Mouse (Mus musculus): ENCODE measurements around the gene Fgfr4. TPM values are rescaled to one million over a fixed set of nuclear protein-coding genes. Genes with fewer than 3 reads are reported as not detected.

Fgfr4 gene
- polyA plus RNA-seq, 1 experiment from 2014 or later = 2.9 TPM

DNA sequence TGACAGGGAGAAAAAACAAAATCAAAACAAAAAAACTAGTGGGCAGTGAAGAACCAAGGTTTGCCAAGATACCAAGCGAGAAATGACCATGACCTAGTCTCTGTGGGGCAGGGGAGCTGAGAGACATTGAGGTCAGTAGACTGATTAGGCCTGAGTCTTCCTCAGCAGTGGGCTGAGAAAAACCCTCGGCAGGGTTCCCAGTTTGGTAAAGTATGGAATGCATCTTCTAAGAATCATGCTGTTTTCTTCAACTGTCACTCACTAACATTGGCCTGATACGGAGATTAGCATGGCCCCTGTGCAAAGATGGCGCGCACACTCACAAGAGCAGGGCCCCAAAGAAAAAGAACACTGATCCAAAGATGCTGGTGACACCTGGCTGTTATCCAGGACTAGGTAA lies 1.5 kb downstream of the Fgfr4 start:
- Histone ChIP-seq H3K9me3 (replicated peaks) (no peaks in the 10 kb centered on the region), H3K27me3 (peaks cover 44% of the 10 kb centered on the region), H3K4me3 (no peak overlapping the region), H3K4me2 (replicated peaks) (no peak overlapping the region), H3K36me3 (no peaks in the 10 kb centered on the region), H3K27ac (no peak overlapping the region), H3K4me1 (peaks cover 7% of the 10 kb centered on the region), H3K9ac (no peak overlapping the region)
- WGBS = 76% methylated on average over 5 of the region's 5 CpGs
- no peak for ATAC-seq (ENCODE audit: low FRiP score)

DNA sequence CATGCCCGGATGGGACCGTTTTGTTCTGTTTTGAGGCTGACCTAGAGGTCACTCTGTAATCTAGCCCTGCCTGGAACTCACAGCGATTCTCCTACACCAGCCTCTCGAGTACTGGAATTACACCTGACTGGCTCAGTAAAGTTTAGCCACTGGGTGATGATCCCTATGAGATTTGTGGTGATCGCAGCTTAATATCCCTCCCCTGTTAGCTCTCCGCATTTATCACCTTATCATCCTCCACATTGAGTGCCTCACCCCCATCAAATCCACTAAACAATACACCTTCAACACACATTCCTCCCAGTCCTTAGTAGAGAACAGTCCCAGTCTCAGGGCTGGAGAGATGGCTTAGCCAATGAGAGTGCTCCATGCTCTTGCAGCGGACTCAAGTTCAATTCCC lies 9.9 kb downstream of the Fgfr4 start:
- Histone ChIP-seq H3K9ac (no peak overlapping the region), H3K27ac (no peak overlapping the region), H3K4me2 (replicated peaks) (no peak overlapping the region), H3K27me3 (no peaks in the 10 kb centered on the region), H3K9me3 (replicated peaks) (no peaks in the 10 kb centered on the region), H3K4me3 (no peak overlapping the region), H3K4me1 (no peaks in the 10 kb centered on the region), H3K36me3 (no peaks in the 10 kb centered on the region)
- WGBS = 64% methylated on average over 7 of the region's 7 CpGs
- ATAC-seq (ENCODE audit: low FRiP score) = no peak

- WGBS = 63% methylated on average over 5 of the region's 5 CpGs
- Histone ChIP-seq H3K36me3 (no peaks in the 10 kb centered on the region), H3K27me3 (no peaks in the 10 kb centered on the region), H3K9ac (no peak overlapping the region), H3K4me2 (replicated peaks) (no peak overlapping the region), H3K27ac (no peak overlapping the region), H3K9me3 (replicated peaks) (no peaks in the 10 kb centered on the region), H3K4me1 (peaks cover 5% of the 10 kb centered on the region), H3K4me3 (no peak overlapping the region)
- ATAC-seq (ENCODE audit: low FRiP score) = no peak
Measured at GRCm38 (mm10) chr13:55163553-55163952, 11.1 kb downstream of the Fgfr4 start.

DNA sequence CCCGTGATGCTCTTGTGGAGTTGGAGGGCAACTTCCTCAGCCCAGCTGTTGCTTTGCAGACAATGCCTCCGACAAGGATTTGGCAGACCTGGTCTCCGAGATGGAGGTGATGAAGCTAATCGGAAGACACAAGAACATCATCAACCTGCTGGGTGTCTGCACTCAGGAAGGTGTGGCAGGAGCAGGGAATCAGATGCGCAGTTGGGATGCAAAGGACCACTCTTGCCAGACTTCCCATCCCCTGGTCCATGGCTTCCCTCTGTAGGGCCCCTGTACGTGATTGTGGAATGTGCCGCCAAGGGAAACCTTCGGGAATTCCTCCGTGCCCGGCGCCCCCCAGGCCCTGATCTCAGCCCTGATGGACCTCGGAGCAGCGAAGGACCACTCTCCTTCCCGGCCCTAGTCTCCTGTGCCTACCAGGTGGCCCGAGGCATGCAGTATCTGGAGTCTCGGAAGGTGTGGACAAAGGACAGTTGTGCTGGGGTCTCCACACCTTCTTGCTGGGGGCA lies 13.4 kb downstream of the Fgfr4 start:
- Histone ChIP-seq H3K27ac (no peak overlapping the region), H3K27me3 (no peaks in the 10 kb centered on the region), H3K9me3 (replicated peaks) (no peaks in the 10 kb centered on the region), H3K4me1 (peaks cover 15% of the 10 kb centered on the region), H3K9ac (no peak overlapping the region), H3K4me3 (no peak overlapping the region), H3K36me3 (no peaks in the 10 kb centered on the region), H3K4me2 (replicated peaks) (no peak overlapping the region)
- 89% methylated on average over 16 of the region's 16 CpGs for WGBS
- ATAC-seq (ENCODE audit: low FRiP score) = no peak

GRCm38 (mm10) chr13:55166806-55167725 lies 14.6 kb downstream of the Fgfr4 start:
- Histone ChIP-seq H3K36me3 (no peaks in the 10 kb centered on the region), H3K27ac (no peak overlapping the region), H3K9me3 (replicated peaks) (no peaks in the 10 kb centered on the region), H3K4me2 (replicated peaks) (no peak overlapping the region), H3K4me3 (no peak overlapping the region), H3K4me1 (peaks cover 26% of the 10 kb centered on the region), H3K27me3 (no peaks in the 10 kb centered on the region), H3K9ac (no peak overlapping the region)
- WGBS = 87% methylated on average over 32 of the region's 32 CpGs
- ATAC-seq (ENCODE audit: low FRiP score) = no peak

DNA sequence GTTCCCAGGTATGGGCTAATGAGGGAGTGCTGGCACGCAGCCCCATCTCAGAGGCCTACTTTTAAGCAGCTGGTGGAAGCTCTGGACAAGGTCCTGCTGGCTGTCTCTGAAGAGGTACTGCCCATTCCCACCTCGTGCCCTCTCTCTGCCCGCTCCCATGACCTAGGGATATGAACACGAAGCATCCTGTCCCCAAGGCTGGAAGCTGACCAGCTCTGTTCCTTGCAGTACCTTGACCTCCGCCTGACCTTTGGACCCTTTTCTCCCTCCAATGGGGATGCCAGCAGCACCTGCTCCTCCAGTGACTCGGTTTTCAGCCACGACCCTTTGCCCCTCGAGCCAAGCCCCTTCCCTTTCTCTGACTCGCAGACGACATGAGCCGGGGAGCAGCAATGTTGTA lies 15.4 kb downstream of the Fgfr4 start:
- Histone ChIP-seq H3K9me3 (replicated peaks) (no peaks in the 10 kb centered on the region), H3K36me3 (no peaks in the 10 kb centered on the region), H3K27me3 (no peaks in the 10 kb centered on the region; the same call in 1 of the 2 replicates), H3K4me3 (no peak overlapping the region), H3K4me2 (replicated peaks) (no peak overlapping the region), H3K27ac (no peak overlapping the region), H3K4me1 (peaks cover 34% of the 10 kb centered on the region), H3K9ac (no peak overlapping the region)
- no peak for ATAC-seq (ENCODE audit: low FRiP score)
- WGBS = 79% methylated on average over 11 of the region's 11 CpGs

- Histone ChIP-seq H3K4me3 (no peak overlapping the region), H3K27ac (peak overlapping the region; percentile 46), H3K9ac (no peak overlapping the region), H3K4me2 (replicated peaks) (no peak overlapping the region), H3K27me3 (no peaks in the 10 kb centered on the region; the same call in 1 of the 2 replicates), H3K4me1 (peaks cover 34% of the 10 kb centered on the region), H3K9me3 (replicated peaks) (no peaks in the 10 kb centered on the region), H3K36me3 (no peaks in the 10 kb centered on the region)
- ATAC-seq (ENCODE audit: low FRiP score) = no peak
- WGBS = 94% methylated on average over 5 of the region's 5 CpGs
Measured at GRCm38 (mm10) chr13:55168255-55168654, 15.8 kb downstream of the Fgfr4 start.

DNA sequence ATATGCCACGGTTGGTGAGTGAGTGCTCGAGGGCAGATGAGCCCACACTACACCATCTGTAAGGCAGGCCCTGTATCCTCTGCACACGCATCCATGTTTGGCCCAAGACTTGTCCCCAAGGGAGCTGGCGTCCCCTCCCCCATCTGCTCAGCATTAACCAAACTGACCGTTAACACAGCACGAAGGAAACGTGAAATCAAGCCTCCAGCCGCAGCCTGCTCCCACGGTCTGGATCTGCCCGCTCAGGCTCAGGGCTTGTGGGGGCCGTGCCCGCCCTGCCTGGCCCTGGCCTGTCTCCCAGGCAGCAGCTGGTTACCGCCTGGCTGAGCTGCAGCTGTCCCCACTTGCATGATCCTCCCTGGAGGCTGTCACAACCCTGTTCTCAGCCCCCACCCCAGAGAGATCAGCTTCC lies 16.5 kb downstream of the Fgfr4 start:
- Histone ChIP-seq H3K27ac (peak overlapping the region; percentile 46), H3K4me2 (replicated peaks) (0 out of 2 replicates have a peak overlapping the region, but pooled peaks have one; percentile 3), H3K27me3 (no peaks in the 10 kb centered on the region; the same call in 1 of the 2 replicates), H3K4me3 (no peak overlapping the region), H3K4me1 (peaks cover 34% of the 10 kb centered on the region), H3K9ac (no peak overlapping the region), H3K36me3 (no peaks in the 10 kb centered on the region), H3K9me3 (replicated peaks) (no peaks in the 10 kb centered on the region)
- peak; percentile 81 for ATAC-seq (ENCODE audit: low FRiP score)
- 32% methylated on average over 13 of the region's 13 CpGs for WGBS

- no peaks in the 10 kb centered on the region; the same call in 1 of the 2 replicates for H3K27me3 ChIP-seq
- WGBS = 11% methylated on average over 26 of the region's 26 CpGs
- H3K9me3 ChIP-seq (replicated peaks) = no peaks in the 10 kb centered on the region
- H3K4me3 ChIP-seq = peak overlapping the region; percentile 7; the same call in 1 of the 2 replicates
- H3K9ac ChIP-seq = peak overlapping the region; percentile 10
- H3K4me1 ChIP-seq = peaks cover 34% of the 10 kb centered on the region
- peak overlapping the region; percentile 85 for H3K27ac ChIP-seq
- peak; percentile 84 for ATAC-seq (ENCODE audit: low FRiP score)
- H3K4me2 ChIP-seq (replicated peaks) = peak overlapping the region; percentile 42
- no peaks in the 10 kb centered on the region for H3K36me3 ChIP-seq
Measured at GRCm38 (mm10) chr13:55171517-55172335, 19.3 kb downstream of the Fgfr4 start.

- no peaks in the 10 kb centered on the region for H3K9me3 ChIP-seq (replicated peaks)
- no peak for ATAC-seq (ENCODE audit: low FRiP score)
- H3K4me2 ChIP-seq (replicated peaks) = peak overlapping the region; percentile 42
- H3K4me1 ChIP-seq = peaks cover 34% of the 10 kb centered on the region
- no peaks in the 10 kb centered on the region; the same call in 1 of the 2 replicates for H3K27me3 ChIP-seq
- WGBS = 50% methylated on average over 7 of the region's 7 CpGs
- no peaks in the 10 kb centered on the region for H3K36me3 ChIP-seq
- no peak overlapping the region for H3K4me3 ChIP-seq
- no peak overlapping the region for H3K9ac ChIP-seq
- peak overlapping the region; percentile 85 for H3K27ac ChIP-seq
Measured at GRCm38 (mm10) chr13:55172336-55172770, 19.9 kb downstream of the Fgfr4 start.

DNA sequence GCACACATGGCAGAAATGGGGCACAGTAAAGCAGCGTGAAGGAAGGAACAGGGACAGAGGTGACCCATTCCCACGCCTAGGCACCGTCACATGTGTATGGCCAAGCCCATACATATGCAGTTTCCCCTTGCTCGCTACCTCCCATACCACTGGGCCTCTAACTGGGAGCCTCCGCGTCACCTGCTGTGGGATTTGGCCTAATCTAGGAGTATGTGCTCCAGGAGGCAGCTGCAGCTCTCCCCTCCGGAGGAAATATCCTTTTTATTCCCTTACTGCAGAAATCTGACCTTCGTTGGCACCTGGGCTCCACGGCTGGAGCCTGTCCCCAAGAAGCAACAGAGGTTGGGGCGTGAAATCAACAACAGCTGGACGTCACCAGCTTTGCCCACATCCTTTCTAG lies 21.9 kb downstream of the Fgfr4 start:
- Histone ChIP-seq H3K27ac (no peak overlapping the region), H3K9ac (no peak overlapping the region)

GRCm38 (mm10) chr13:55176265-55176664 lies 23.8 kb downstream of the Fgfr4 start:
- Histone ChIP-seq H3K9ac (no peak overlapping the region), H3K36me3 (no peaks in the 10 kb centered on the region), H3K27me3 (no peaks in the 10 kb centered on the region; the same call in 1 of the 2 replicates), H3K9me3 (replicated peaks) (no peaks in the 10 kb centered on the region), H3K27ac (no peak overlapping the region), H3K4me3 (no peak overlapping the region), H3K4me1 (peaks cover 16% of the 10 kb centered on the region), H3K4me2 (replicated peaks) (no peak overlapping the region)
- 85% methylated on average over 6 of the region's 6 CpGs for WGBS
- no peak for ATAC-seq (ENCODE audit: low FRiP score)

More for the DNA sequence above, 21.9 kb downstream of the Fgfr4 start:
- 73% methylated on average over 11 of the region's 11 CpGs for WGBS
- no peaks in the 10 kb centered on the region for H3K36me3 ChIP-seq
- H3K4me2 ChIP-seq (replicated peaks) = no peak overlapping the region
- no peaks in the 10 kb centered on the region for H3K9me3 ChIP-seq (replicated peaks)
- no peaks in the 10 kb centered on the region; the same call in 1 of the 2 replicates for H3K27me3 ChIP-seq
- no peak for ATAC-seq (ENCODE audit: low FRiP score)
- H3K4me1 ChIP-seq = peaks cover 21% of the 10 kb centered on the region
- H3K4me3 ChIP-seq = no peak overlapping the region
